9 mouse cellular contexts compared by ENCODE assay signal in the genomic region with DNA sequence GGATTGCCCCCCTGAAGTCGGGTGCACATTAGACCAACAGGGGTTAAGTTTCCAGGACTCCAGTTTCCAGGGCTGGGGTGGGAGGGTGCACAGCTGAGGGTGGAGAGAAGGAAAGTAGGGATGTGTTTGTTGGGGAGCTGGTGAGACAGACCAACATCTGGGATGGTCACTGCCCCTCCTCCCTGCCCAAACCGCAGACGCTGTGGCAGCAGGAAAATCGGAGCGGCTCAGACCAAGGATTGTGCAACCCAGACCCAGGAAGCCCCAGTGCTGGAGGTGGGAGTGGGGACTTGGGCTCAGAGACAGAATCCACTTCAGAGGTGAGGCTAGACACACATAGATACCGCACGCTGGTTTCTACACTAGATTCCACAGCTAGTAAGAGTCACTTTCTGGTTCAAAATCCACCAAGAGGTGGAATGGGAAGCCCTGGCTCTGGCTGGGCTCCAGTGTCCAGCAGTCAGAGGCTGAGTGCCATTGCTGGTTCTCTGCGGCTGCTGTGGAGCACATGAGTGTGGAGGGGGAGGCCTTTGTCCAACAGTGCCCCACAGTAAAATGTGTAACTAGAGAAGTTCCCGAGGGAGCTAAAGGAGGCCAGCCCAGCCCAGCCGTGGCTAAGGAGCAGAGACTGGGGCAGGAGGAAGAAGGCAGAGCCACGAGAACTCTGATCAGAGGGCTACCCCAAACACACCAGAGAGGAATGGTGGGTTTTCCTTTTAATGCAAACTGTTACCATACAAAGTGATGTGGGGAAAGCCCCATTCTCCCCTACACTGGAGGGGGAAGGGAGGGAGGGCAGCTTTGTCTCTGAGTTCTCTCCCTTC. TPM values are rescaled to one million over a fixed set of nuclear protein-coding genes. Genes with fewer than 3 reads are reported as not detected.
DNase-seq lines count a peak whose midpoint lies in the region; ATAC-seq and TF ChIP-seq lines count a peak whose summit lies in the region.
"Had no signal": no experiment of that assay in that cellular context is flagged by ENCODE, and none has a peak within 500 bp of the region (broad histone marks: within the 10 kb centered on the region; RNA-seq: fewer than 3 reads in every experiment).

No protein-coding gene starts in this region.

- no peak for ATAC-seq in forebrain, embryonic 11.5 days (replicated peaks; ENCODE audit: low FRiP score)
- peak; percentile 20; the same call in 1 of the 2 replicates for ATAC-seq in limb, embryonic 14.5 days (ENCODE audit: low FRiP score, low read depth)
- no peak for ATAC-seq in midbrain, postnatal 0 days (ENCODE audit: low FRiP score)
- no peak for ATAC-seq in megakaryocyte-erythroid progenitor cell, adult 5-6 weeks (replicated peaks; ENCODE audit: low FRiP score, low TSS enrichment, poor library complexity, severe bottlenecking)

- DNase-seq in kidney, adult 9 months, result peak; percentile 22
- no peak for DNase-seq in kidney, adult 8-10 months
- no peak for DNase-seq in forebrain, embryonic 11.5 days (ENCODE audit: low spot score)
- DNase-seq in heart, postnatal 10 days, result peak; percentile 37 to 56
- peak; percentile 65 for DNase-seq in limb, embryonic 14.5 days (ENCODE audit: low spot score)
- peak; percentile 47 for DNase-seq in midbrain, postnatal 0 days (ENCODE audit: low spot score)
- DNase-seq in thymus, postnatal 0 days (ENCODE audit: low spot score), result no peak

- WGBS in forebrain, embryonic 11.5 days, result 7% methylated on average over 11 of the region's 11 CpGs
- WGBS in limb, embryonic 14.5 days, result 8% methylated on average over 11 of the region's 11 CpGs
- 20% methylated on average over 11 of the region's 11 CpGs for WGBS in midbrain, postnatal 0 days

- H3K4me2 ChIP-seq in forebrain, embryonic 11.5 days (ENCODE audit: low read depth, low read length, severe bottlenecking), result peak overlapping the region; percentile 29; the same call in 1 of the 2 replicates
- H3K4me2 ChIP-seq in limb, embryonic 14.5 days (replicated peaks; ENCODE audit: low read depth, low read length, severe bottlenecking), result peak overlapping the region; percentile 74
- H3K4me2 ChIP-seq in midbrain, postnatal 0 days (ENCODE audit: low read depth, low read length, poor library complexity, severe bottlenecking), result peak overlapping the region; percentile 40

- no peak for TF ChIP-seq POLR2A in limb, embryonic 14.5 days (IDR thresholded peaks at IDR 0.05; ENCODE audit: borderline replicate concordance, extremely low read depth, insufficient read depth, insufficient read length)

- TF ChIP-seq CTCF in midbrain, postnatal 0 days (IDR thresholded peaks at IDR 0.05), result no peak

- H3K9me3 ChIP-seq in forebrain, embryonic 11.5 days (ENCODE audit: control insufficient read depth, low read length), result no peaks in the 10 kb centered on the region
- H3K9me3 ChIP-seq in limb, embryonic 14.5 days (ENCODE audit: control insufficient read depth, low read length), result no peaks in the 10 kb centered on the region
- no peaks in the 10 kb centered on the region for H3K9me3 ChIP-seq in midbrain, postnatal 0 days (ENCODE audit: low read length)

- H3K4me3 ChIP-seq in forebrain, embryonic 11.5 days (ENCODE audit: low read depth, low read length), result no peak overlapping the region
- H3K4me3 ChIP-seq in limb, embryonic 14.5 days (replicated peaks; ENCODE audit: low read length), result peak overlapping the region; percentile 49
- no peak overlapping the region for H3K4me3 ChIP-seq in midbrain, postnatal 0 days (ENCODE audit: low read depth, low read length)

- H3K4me1 ChIP-seq in forebrain, embryonic 11.5 days (replicated peaks; ENCODE audit: control insufficient read depth, insufficient read depth, low read length), result peaks cover 28% of the 10 kb centered on the region
- H3K4me1 ChIP-seq in limb, embryonic 14.5 days (ENCODE audit: control insufficient read depth, insufficient read depth, low read length), result peaks cover 54% of the 10 kb centered on the region
- H3K4me1 ChIP-seq in midbrain, postnatal 0 days (ENCODE audit: insufficient read depth, low read length), result peaks cover 16% of the 10 kb centered on the region; the same call in 1 of the 2 replicates

- peak overlapping the region; percentile 47; the same call in 1 of the 2 replicates for H3K27ac ChIP-seq in forebrain, embryonic 11.5 days (ENCODE audit: low read depth, low read length)
- peak overlapping the region; percentile 94 for H3K27ac ChIP-seq in limb, embryonic 14.5 days (replicated peaks; ENCODE audit: low read depth, low read length)
- H3K27ac ChIP-seq in midbrain, postnatal 0 days (ENCODE audit: low read depth, low read length), result no peak overlapping the region

- H3K27me3 ChIP-seq in forebrain, embryonic 11.5 days (ENCODE audit: control insufficient read depth, insufficient read depth, low read length), result no peaks in the 10 kb centered on the region
- H3K27me3 ChIP-seq in limb, embryonic 14.5 days (ENCODE audit: control insufficient read depth, insufficient read depth, low read length), result no peaks in the 10 kb centered on the region
- no peaks in the 10 kb centered on the region for H3K27me3 ChIP-seq in midbrain, postnatal 0 days (ENCODE audit: insufficient read depth, low read length)

- intact Hi-C loops in heart, postnatal 10 days (cut with DNase I), result loop anchor here (5.0 kb wide), 1 partner anchor 303 kb away; no protein-coding TSS in a partner anchor

- H3K9ac ChIP-seq in forebrain, embryonic 11.5 days (ENCODE audit: low read length), result peak overlapping the region; percentile 33
- peak overlapping the region; percentile 44 for H3K9ac ChIP-seq in limb, embryonic 14.5 days (ENCODE audit: low read depth, low read length, severe bottlenecking)
- peak overlapping the region; percentile 48; the same call in 1 of the 2 replicates for H3K9ac ChIP-seq in midbrain, postnatal 0 days (replicated peaks; ENCODE audit: low read length, poor library complexity, severe bottlenecking)

- H3K36me3 ChIP-seq in forebrain, embryonic 11.5 days (ENCODE audit: control insufficient read depth, insufficient read depth, low read length), result no peaks in the 10 kb centered on the region
- peaks cover 7% of the 10 kb centered on the region; the same call in 1 of the 2 replicates for H3K36me3 ChIP-seq in limb, embryonic 14.5 days (ENCODE audit: control insufficient read depth, insufficient read depth, low read length)
- H3K36me3 ChIP-seq in midbrain, postnatal 0 days (ENCODE audit: insufficient read depth, low read length), result no peaks in the 10 kb centered on the region; the same call in 1 of the 2 replicates

RNA-seq across cellular contexts. Expression of gene Olfml3, which starts 2.9 kb away (rescaled TPM):
- polyA plus RNA-seq in forebrain, embryonic 11.5 days (2014; fragmentation: Nextera tagmentation; extraction: Ambion mirVana), result 6.4 and 8.7 TPM in 2 replicates
- total RNA-seq in heart, postnatal 10 days (2021), result 1 to 10 TPM; 7.6 to 7.9 TPM
- polyA plus RNA-seq in limb, embryonic 14.5 days (2012; rRNA removed), result 52.0 and 58.1 TPM in 2 replicates
- polyA plus RNA-seq in limb, embryonic 14.5 days (2014; fragmentation: Nextera tagmentation; extraction: Ambion mirVana), result 82.5 and 88.0 TPM in 2 replicates
- 7.5 and 9.0 TPM in 2 replicates for total RNA-seq in midbrain, postnatal 0 days (2014; rRNA removed)
- 7.0 and 8.9 TPM in 2 replicates for polyA plus RNA-seq in midbrain, postnatal 0 days (2015; fragmentation: Nextera tagmentation; extraction: Ambion mirVana)
- not detected in 2 replicates for total RNA-seq in megakaryocyte-erythroid progenitor cell, adult 5-6 weeks (2014; fragmentation: Nextera tagmentation)
- 0.56 TPM in 1 of 2 replicates, not detected in the other for total RNA-seq in megakaryocyte-erythroid progenitor cell, adult 5-6 weeks (2017)
- 2.4 and 2.9 TPM in 2 replicates for polyA plus RNA-seq in thymus, postnatal 0 days (2015; fragmentation: Nextera tagmentation; extraction: Ambion mirVana)

RNA-seq across cellular contexts. Expression of gene Gm10964, which starts 4.3 kb away (rescaled TPM):
- not detected in 2 replicates for polyA plus RNA-seq in forebrain, embryonic 11.5 days (2014; fragmentation: Nextera tagmentation; extraction: Ambion mirVana)
- total RNA-seq in heart, postnatal 10 days (2021), result not detected
- polyA plus RNA-seq in limb, embryonic 14.5 days (2012; rRNA removed), result not detected in 2 replicates
- not detected in 2 replicates for polyA plus RNA-seq in limb, embryonic 14.5 days (2014; fragmentation: Nextera tagmentation; extraction: Ambion mirVana)
- total RNA-seq in midbrain, postnatal 0 days (2014; rRNA removed), result not detected in 2 replicates
- polyA plus RNA-seq in midbrain, postnatal 0 days (2015; fragmentation: Nextera tagmentation; extraction: Ambion mirVana), result not detected in 2 replicates
- not detected in 2 replicates for total RNA-seq in megakaryocyte-erythroid progenitor cell, adult 5-6 weeks (2014; fragmentation: Nextera tagmentation)
- not detected in 2 replicates for total RNA-seq in megakaryocyte-erythroid progenitor cell, adult 5-6 weeks (2017)
- polyA plus RNA-seq in thymus, postnatal 0 days (2015; fragmentation: Nextera tagmentation; extraction: Ambion mirVana), result not detected in 2 replicates
- total RNA-seq: gastrocnemius, postnatal 4 days had no signal

RNA-seq across cellular contexts. Expression of gene Hipk1, which starts 56.5 kb away (rescaled TPM):
- 17.2 and 17.6 TPM in 2 replicates for polyA plus RNA-seq in forebrain, embryonic 11.5 days (2014; fragmentation: Nextera tagmentation; extraction: Ambion mirVana)
- total RNA-seq in heart, postnatal 10 days (2021), result 100 to 1,000 TPM; 102 to 117 TPM
- polyA plus RNA-seq in limb, embryonic 14.5 days (2012; rRNA removed), result 27.3 and 31.8 TPM in 2 replicates
- polyA plus RNA-seq in limb, embryonic 14.5 days (2014; fragmentation: Nextera tagmentation; extraction: Ambion mirVana), result 16.6 and 17.1 TPM in 2 replicates
- total RNA-seq in midbrain, postnatal 0 days (2014; rRNA removed), result 59.8 and 77.2 TPM in 2 replicates
- polyA plus RNA-seq in midbrain, postnatal 0 days (2015; fragmentation: Nextera tagmentation; extraction: Ambion mirVana), result 7.2 and 7.7 TPM in 2 replicates
- total RNA-seq in megakaryocyte-erythroid progenitor cell, adult 5-6 weeks (2014; fragmentation: Nextera tagmentation), result 98.1 and 127 TPM in 2 replicates
- total RNA-seq in megakaryocyte-erythroid progenitor cell, adult 5-6 weeks (2017), result 64.3 and 69.2 TPM in 2 replicates
- polyA plus RNA-seq in thymus, postnatal 0 days (2015; fragmentation: Nextera tagmentation; extraction: Ambion mirVana), result 19.9 and 24.5 TPM in 2 replicates

Comparison
In these comparisons a context has a peak if more than half of its experiments do, and no peak if none do; other contexts are left out.
1. DNase-seq: peak in kidney, adult 9 months (single experiment), heart, postnatal 10 days (2 of 2), limb, embryonic 14.5 days (single experiment) and midbrain, postnatal 0 days (single experiment); none in kidney, adult 8-10 months (0 of 2), forebrain, embryonic 11.5 days (single experiment) and thymus, postnatal 0 days (single experiment).
2. Peak in every context shown above with its lines, with median percentiles within 50 percentile points of each other: H3K4me2 ChIP-seq and H3K9ac ChIP-seq.